Mouse (Mus musculus): ENCODE data around the gene Ctla4. TPM values are rescaled to one million over a fixed set of nuclear protein-coding genes. Genes with fewer than 3 reads are reported as not detected.

The Ctla4 gene
- polyA plus RNA-seq, 1 experiment, result not detected

DNA sequence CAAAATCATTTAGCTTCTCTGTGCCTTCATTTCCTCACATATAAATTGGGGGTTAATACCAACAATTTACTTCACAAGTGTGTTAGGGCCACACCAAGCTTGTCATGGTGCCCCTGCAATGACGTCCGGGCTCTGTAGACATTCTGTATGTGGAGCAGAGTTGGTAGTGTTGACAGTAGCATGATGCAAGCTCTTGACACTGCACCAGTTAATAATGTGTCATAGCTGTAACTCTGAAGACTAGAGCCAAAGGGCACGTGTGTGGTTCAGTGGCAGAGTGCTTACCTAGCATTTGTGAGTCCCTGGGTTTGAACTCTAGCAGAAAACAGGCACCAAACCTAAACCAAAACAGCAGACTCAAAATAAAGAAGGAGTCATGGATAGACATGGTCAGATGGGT, 27.0 kb upstream of the Ctla4 start:
- Histone ChIP-seq H3K4me1 (ENCODE audit: control insufficient read depth, insufficient read depth, insufficient read length, low read length) (peaks cover 14% of the 10 kb centered on the region), H3K27ac (replicated peaks; ENCODE audit: low read depth, low read length) (peak overlapping the region; percentile 75), H3K4me3 (ENCODE audit: insufficient read depth, low read depth, low read length) (no peak overlapping the region)

DNA sequence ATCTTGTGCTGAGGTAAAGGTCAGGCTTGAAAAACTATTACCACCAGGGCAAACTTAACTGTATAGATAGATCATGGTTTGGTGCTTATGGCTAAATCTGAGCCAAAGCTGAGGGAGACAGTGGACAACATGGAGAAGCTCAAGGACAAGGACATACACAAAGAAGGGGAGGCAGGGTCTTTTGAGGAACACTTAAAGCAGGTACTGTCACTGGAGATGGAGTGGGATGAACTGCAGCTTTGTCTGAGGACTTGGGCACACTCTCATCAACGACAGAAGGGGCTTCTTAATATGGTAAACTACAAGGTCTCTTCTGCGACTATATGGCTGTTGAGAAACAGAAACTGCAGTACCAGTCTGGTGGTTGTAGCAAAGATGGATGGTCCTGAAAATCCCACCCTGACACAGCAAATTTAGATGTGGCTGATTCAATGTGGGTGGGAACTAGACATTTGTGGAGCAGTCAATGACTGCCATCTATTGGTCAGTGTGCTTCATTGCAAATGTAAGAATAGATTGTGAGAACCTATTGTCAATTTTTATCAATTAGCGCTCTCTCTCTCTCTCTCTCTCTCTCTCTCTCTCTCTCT, 26.3 kb upstream of the Ctla4 start:
- H3K4me1 ChIP-seq (ENCODE audit: control insufficient read depth, insufficient read depth, insufficient read length, low read length), result peaks cover 18% of the 10 kb centered on the region
- H3K27ac ChIP-seq (replicated peaks; ENCODE audit: low read depth, low read length), result peak overlapping the region; percentile 75
- H3K4me3 ChIP-seq (ENCODE audit: insufficient read depth, low read depth, low read length), result no peak overlapping the region

DNA sequence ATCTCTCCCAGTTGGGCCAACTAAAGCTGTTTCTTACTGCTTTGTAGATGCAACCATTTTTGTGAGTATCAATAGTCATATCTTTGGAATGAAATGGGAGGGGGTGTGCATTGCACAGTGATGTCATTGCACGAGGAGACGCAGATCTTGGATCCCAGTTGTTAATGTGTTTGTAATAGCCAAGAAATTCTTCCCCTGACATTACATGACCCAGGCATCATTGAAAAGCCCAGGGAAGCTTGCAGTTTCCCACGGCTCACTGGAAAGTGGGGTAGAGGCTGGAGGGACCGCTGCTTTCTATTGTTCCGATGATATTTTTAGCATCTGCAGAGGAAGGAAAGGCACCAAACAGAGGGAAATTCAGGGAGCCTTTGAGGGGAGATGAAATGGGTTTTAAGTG, 25.8 kb upstream of the Ctla4 start:
- peak overlapping the region; percentile 87 for H3K27ac ChIP-seq (replicated peaks; ENCODE audit: low read depth, low read length)
- no peak overlapping the region for H3K4me3 ChIP-seq (ENCODE audit: insufficient read depth, low read depth, low read length)
- peaks cover 18% of the 10 kb centered on the region for H3K4me1 ChIP-seq (ENCODE audit: control insufficient read depth, insufficient read depth, insufficient read length, low read length)

DNA sequence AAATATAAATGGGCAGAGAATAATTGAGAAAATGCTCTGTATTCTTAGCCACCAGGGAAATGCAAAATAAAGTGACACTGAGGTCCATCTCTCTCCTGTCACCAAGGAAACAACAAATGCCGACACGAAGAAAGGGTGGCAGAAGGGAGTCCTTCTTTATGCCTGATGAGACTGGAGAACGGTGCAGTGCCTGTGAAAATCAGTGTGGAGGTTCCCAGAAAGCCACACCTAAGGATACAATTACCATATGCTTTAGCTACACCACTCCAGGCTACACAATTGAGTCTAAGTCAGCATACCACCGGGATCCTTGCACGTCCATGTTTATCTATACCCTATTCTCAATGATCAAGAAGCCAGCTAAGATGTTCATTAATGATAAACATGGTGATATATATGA, 25.4 kb upstream of the Ctla4 start:
- peaks cover 18% of the 10 kb centered on the region for H3K4me1 ChIP-seq (ENCODE audit: control insufficient read depth, insufficient read depth, insufficient read length, low read length)
- peak overlapping the region; percentile 87 for H3K27ac ChIP-seq (replicated peaks; ENCODE audit: low read depth, low read length)
- no peak overlapping the region for H3K4me3 ChIP-seq (ENCODE audit: insufficient read depth, low read depth, low read length)

DNA sequence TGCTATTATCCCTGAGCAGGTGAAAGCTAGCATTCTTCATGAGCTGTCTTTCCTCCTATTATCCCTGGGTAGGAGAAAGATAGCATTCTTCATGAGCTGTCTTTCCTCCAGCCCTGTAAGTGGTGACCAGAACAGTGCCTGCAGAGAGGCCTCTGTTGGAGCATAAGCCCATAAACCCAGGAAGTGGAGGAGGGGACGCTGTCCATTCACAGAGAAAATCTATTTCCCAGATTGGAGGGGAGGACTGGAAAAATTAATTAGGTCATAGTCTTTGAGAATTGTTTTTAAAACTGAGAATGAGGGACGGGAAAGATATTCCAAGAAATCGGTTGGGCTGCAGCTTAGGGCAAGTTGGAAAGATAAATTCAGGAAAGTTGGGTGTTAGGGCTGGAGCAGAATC, 24.3 kb upstream of the Ctla4 start:
- Histone ChIP-seq H3K4me1 (ENCODE audit: control insufficient read depth, insufficient read depth, insufficient read length, low read length) (peaks cover 16% of the 10 kb centered on the region), H3K27ac (replicated peaks; ENCODE audit: low read depth, low read length) (peak overlapping the region; percentile 87), H3K4me3 (ENCODE audit: insufficient read depth, low read depth, low read length) (no peak overlapping the region)

DNA sequence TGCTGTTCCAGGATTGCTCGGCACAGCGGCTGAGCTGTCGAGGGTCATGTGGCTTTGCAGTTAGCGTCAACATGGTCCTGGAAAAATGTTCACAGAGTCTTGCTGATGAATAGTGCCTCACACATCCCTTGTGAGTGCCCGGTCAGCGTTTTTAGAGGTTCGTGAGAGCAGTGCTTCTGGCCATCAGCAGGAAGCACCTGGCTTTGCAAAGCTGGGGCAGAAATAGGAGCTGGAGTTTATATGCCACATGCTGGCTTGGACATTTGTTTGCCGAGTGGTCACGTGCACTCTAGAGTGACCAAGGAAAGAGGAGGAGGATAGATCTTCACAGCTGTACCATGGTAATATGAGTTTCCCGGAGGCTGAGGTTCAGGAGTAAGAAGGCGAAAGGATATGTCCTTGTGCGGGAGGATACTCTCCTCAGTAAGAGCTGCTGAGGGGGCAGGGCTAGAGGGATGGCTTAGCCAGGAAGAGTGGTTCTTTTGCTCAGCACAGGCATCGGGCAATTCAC, 23.8 kb upstream of the Ctla4 start:
- H3K27ac ChIP-seq (replicated peaks; ENCODE audit: low read depth, low read length), result peak overlapping the region; percentile 87
- H3K4me1 ChIP-seq (ENCODE audit: control insufficient read depth, insufficient read depth, insufficient read length, low read length), result peaks cover 14% of the 10 kb centered on the region
- no peak overlapping the region for H3K4me3 ChIP-seq (ENCODE audit: insufficient read depth, low read depth, low read length)

DNA sequence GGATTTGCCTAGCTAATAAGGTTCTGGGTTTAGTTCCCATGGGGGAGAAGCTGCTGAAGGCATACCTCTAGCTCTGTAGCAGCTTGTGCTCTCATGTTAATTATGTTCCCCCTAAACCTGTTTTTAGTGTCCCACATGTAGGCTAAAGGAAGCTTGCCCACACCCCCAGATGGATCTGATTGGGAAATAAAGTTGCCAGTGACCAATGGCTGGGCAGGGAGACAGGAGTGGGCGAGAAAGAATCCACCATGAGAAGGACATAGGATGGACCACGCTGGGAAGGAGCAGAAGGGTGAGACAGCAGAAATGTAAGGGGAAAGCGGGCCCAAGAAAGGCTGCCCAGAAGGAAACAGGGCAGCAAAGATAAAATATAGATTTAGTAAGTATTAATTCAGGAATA, 23.1 kb upstream of the Ctla4 start:
- H3K4me3 ChIP-seq (ENCODE audit: insufficient read depth, low read depth, low read length), result no peak overlapping the region
- H3K27ac ChIP-seq (replicated peaks; ENCODE audit: low read depth, low read length), result peak overlapping the region; percentile 87
- peaks cover 14% of the 10 kb centered on the region for H3K4me1 ChIP-seq (ENCODE audit: control insufficient read depth, insufficient read depth, insufficient read length, low read length)

DNA sequence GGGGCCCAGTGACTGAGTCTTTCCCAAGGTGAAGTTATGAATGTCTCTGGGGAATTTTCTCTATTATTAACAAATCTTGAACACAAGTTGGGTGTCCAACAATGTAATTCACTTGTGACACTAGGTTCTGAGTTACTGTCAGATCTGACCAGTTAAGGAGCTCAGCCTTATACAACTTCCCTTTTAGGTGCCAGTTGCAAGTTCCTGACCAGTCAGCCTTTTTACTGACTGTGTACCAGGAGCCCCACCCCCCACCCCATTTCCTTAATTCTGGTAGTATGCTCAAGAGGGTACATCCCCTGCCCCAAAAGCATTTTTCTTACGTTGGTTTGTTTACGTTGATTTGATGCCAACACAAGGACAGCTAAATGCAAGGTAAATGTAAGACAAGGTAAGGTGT, 21.6 kb upstream of the Ctla4 start:
- peak overlapping the region; percentile 22 for H3K27ac ChIP-seq (replicated peaks; ENCODE audit: low read depth, low read length)
- peaks cover 14% of the 10 kb centered on the region for H3K4me1 ChIP-seq (ENCODE audit: control insufficient read depth, insufficient read depth, insufficient read length, low read length)
- H3K4me3 ChIP-seq (ENCODE audit: insufficient read depth, low read depth, low read length), result no peak overlapping the region

DNA sequence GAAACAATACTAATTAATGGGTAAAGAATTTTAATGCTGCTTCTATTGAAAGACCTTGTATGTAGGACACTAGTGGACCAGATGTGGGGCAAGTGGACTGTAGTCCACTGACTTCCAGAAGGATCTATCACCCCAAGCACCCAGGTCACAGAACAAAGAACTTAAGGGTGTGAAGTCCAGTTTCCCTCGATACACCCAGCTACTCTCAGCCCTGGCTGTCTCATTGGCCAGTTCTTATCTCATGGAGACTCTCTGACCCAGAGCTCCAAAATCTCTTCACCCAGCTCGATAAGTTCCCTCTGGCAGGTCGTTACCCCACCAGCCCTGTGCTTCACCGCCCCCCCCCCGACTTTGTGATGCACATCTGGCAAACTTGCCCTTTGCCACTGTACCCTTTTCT, 20.8 kb upstream of the Ctla4 start:
- Histone ChIP-seq H3K4me1 (ENCODE audit: control insufficient read depth, insufficient read depth, insufficient read length, low read length) (peaks cover 14% of the 10 kb centered on the region), H3K4me3 (ENCODE audit: insufficient read depth, low read depth, low read length) (no peak overlapping the region), H3K27ac (replicated peaks; ENCODE audit: low read depth, low read length) (no peak overlapping the region)

DNA sequence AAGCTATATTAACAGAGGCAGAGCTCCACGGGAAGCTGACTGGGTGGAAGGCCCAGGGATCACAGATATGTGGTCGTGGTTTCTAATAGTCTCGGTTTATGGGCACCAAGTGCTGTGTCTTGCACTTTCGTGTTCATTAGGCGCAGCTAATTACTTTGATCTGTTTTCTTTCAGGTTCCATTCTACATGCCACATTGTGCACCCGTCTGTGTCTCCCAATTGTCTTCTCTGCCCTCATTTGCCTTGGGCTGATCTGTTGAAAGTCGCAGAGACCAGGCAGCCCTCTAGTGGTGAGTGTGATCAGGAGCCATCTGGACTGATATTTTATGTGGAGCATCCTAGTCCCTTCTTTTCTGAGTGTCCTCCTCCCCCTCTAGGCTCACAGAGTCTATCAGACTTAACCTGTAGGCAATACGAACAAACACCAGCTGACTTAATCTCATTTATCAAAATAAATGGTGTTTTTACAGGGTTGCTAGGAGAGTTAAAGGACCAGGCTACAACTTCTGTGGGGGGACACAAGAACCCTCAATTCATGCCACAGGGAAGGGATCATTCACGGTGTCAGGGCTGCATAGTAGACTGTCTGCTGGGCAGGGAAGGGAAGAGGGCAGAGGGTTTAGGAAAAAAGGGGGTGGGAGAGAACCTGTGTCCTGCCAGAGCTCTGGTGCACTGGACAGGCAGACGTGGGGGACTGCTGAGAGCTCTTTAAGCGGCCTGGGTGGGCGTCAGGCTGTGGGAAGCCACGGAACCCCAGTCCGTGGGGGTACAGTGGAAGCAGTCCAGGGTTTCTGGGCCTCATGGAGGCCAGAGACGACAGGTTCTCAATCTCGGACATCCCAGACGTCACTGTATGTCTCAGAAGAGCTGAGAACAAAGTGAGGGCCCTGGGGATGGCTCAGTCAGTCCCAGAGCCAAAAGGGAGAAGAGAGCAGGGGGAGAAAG, 18.2 kb upstream of the Ctla4 start:
- Histone ChIP-seq H3K4me1 (ENCODE audit: control insufficient read depth, insufficient read depth, insufficient read length, low read length) (peaks cover 11% of the 10 kb centered on the region), H3K27ac (replicated peaks; ENCODE audit: low read depth, low read length) (no peak overlapping the region), H3K4me3 (ENCODE audit: insufficient read depth, low read depth, low read length) (no peak overlapping the region)

DNA sequence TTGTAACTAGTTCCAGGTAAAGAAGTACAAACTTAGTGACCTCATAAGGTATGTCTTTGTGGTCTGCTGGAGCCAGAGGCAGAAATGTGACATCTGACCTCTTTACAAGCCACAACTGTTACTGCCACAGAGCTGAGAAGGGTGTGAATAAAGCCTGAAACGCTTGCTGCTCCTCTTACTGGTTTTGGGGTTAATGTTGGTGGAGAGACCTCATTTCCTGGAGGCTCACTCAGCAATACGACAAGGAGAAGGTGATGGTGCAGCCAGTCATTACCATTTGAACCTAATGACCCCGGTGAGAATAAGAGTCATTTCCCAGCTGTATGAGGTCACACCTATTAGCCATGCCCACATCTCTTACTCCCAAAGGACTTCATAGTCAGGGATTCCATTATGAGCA, 11.5 kb upstream of the Ctla4 start:
- no peak overlapping the region for H3K4me3 ChIP-seq (ENCODE audit: insufficient read depth, low read depth, low read length)
- no peak overlapping the region for H3K27ac ChIP-seq (replicated peaks; ENCODE audit: low read depth, low read length)
- H3K4me1 ChIP-seq (ENCODE audit: control insufficient read depth, insufficient read depth, insufficient read length, low read length), result peaks cover 2% of the 10 kb centered on the region; the same call in 1 of the 2 replicates

DNA sequence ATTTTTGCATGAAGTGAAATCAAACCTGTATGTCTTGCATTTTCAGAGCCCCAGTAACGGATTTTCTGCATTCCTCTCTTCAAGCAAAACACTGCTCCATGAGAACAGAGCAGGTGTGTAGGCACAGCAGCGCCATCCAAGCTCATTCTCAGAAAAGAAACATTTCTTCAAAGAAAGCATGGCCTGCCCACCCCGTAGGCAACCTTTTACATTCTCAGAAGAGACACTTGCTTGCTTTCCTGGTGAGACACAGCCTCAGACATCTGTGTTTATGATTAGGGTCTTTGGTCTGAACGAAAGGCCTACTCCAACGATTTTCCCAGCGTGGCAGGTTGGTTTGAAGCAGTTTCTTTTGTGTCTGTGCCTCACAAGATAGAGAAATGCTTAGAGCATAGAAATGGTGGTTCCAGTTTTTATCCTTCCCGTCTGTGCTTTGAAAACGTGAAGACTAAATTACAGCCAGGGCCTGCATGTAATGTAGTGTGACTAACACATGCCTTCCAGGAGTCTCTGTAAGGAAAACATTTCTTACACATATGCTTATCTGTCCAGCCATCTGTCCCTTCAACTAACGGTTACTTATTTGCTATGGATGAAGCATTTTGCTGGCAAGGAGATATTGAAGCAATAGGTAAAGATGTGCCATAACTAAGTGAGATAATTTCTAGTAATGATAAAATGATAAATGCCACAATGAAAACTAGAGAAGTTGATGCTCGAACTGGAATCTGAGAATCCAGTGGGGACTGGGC, 6.5 kb upstream of the Ctla4 start:
- Histone ChIP-seq H3K27ac (replicated peaks; ENCODE audit: low read depth, low read length) (no peak overlapping the region), H3K4me3 (ENCODE audit: insufficient read depth, low read depth, low read length) (no peak overlapping the region), H3K4me1 (ENCODE audit: control insufficient read depth, insufficient read depth, insufficient read length, low read length) (no peaks in the 10 kb centered on the region; the same call in 1 of the 2 replicates)

DNA sequence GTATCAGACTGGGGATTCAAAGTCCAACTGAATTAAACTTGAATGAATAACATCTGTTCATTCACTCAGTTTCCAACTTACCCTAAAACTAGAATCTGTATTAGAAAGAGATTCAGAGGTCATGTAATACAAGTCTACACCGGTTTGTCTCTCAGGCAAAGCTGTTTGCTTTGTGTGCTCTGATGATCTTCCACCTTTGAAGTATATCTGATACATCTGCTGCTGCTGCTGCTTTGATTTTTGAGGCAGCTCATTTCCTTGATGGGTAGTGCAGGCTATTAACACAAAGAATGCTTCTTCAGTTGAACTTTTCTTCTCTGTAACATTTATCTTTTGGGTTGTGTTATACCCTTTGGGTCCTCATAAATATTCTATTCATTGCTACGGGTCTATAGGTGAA, 4.0 kb upstream of the Ctla4 start:
- Histone ChIP-seq H3K27ac (replicated peaks; ENCODE audit: low read depth, low read length) (no peak overlapping the region), H3K4me3 (ENCODE audit: insufficient read depth, low read depth, low read length) (no peak overlapping the region), H3K4me1 (ENCODE audit: control insufficient read depth, insufficient read depth, insufficient read length, low read length) (no peaks in the 10 kb centered on the region)

DNA sequence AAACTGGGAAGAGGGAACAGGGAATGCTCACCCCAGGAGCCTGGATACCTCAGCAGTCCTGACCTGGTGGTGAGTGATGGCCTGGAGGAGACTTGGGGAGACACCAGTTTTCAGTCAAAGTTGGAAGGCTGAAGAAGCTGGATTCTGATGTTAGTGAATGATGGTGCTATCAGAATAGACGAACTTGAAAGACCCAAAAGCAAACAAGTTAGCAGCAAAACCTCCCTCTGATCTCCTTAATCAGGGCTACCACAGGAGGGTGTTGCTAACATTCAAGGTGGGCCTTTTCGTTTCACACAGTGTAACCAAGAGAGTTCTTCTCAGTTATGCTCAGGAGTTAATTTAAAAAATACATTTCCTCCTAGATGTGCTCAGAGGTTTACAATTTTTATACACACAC, 3.5 kb upstream of the Ctla4 start:
- Histone ChIP-seq H3K4me3 (ENCODE audit: insufficient read depth, low read depth, low read length) (no peak overlapping the region), H3K27ac (replicated peaks; ENCODE audit: low read depth, low read length) (no peak overlapping the region), H3K4me1 (ENCODE audit: control insufficient read depth, insufficient read depth, insufficient read length, low read length) (no peaks in the 10 kb centered on the region)

DNA sequence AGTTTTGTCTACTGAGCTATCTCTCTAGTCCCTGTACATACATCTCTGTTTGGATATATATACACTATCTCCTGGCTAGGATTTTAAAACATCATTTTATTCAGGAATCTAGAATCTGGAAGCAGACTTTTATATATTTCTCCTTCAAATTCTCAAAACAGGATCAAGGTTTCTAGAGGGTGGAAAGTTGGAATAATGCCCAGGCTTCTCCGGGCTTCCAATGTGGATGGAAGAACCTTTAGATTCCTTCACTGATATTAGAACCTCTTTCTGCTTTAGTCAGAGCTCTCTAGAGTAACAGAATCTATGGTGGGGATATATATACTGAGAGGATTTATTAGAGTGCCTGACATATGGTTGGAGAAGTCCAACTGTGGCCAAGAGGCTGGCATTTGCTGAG, 2.2 kb upstream of the Ctla4 start:
- Histone ChIP-seq H3K4me1 (ENCODE audit: control insufficient read depth, insufficient read depth, insufficient read length, low read length) (no peaks in the 10 kb centered on the region), H3K27ac (replicated peaks; ENCODE audit: low read depth, low read length) (no peak overlapping the region), H3K4me3 (ENCODE audit: insufficient read depth, low read depth, low read length) (no peak overlapping the region)
